Mouse (Mus musculus) embryonic facial prominence, embryonic 12.5 days (tissue): Measurements from ENCODE around the gene Hist1h2an. TPM values are rescaled to one million over a fixed set of nuclear protein-coding genes. Genes with fewer than 3 reads are reported as not detected.
"Not testable (repeated sequence)": the region's sequence is repeated elsewhere in the genome, so short reads cannot be mapped to it uniquely, and the experiment has no call there.

ENCODE experiments used
- ATAC-seq: fragments of 200-750 bp; cut with Nextera tagmentation; 2 replicates; pipeline ENCODE4 v1.8.0; 2017; ENCODE audit not compliant: insufficient number of reproducible peaks, insufficient read depth, low FRiP score, low TSS enrichment
- H3K27ac ChIP-seq: fragments of 300-500 bp; sonication (generic); 2 replicates; pipeline ENCODE4 v1.5.1; 2016; ENCODE audit warnings: mild to moderate bottlenecking
- H3K27me3 ChIP-seq: fragments of 300-500 bp; sonication (generic); 2 replicates; pipeline ENCODE4 v1.6.1; 2016; ENCODE audit warnings: mild to moderate bottlenecking, moderate library complexity
- H3K36me3 ChIP-seq: fragments of 300-500 bp; sonication (generic); 2 replicates; pipeline ENCODE4 v1.6.1; 2016; ENCODE audit warnings: mild to moderate bottlenecking
- H3K4me1 ChIP-seq: fragments of 300-500 bp; sonication (generic); 2 replicates; pipeline ENCODE4 v1.6.1; 2016
- H3K4me2 ChIP-seq: fragments of 300-500 bp; sonication (generic); replicated peaks from 2 replicates; pipeline ENCODE4 v1.6.1; 2016; ENCODE audit warnings: mild to moderate bottlenecking, moderate library complexity
- H3K4me3 ChIP-seq: fragments of 300-500 bp; sonication (generic); 2 replicates; pipeline ENCODE4 v1.5.1; 2016; ENCODE audit warnings: mild to moderate bottlenecking
- H3K9ac ChIP-seq: fragments of 300-500 bp; sonication (generic); 2 replicates; pipeline ENCODE4 v1.6.1; 2016; ENCODE audit warnings: mild to moderate bottlenecking, moderate library complexity
- H3K9me3 ChIP-seq: fragments of 300-500 bp; sonication (generic); 2 replicates; pipeline ENCODE4 v1.6.1; 2016; ENCODE audit warnings: mild to moderate bottlenecking, moderate library complexity
- WGBS: fragments of 180-500 bp; shearing (Covaris S2); methylation state at CpG from one replicate; pipeline ENCODE4 v1.1.7; 2016; 5-methylcytosine and 5-hydroxymethylcytosine counted together
- microRNA-seq: library from miRNA; unstranded; fragments of <30 nt; microRNA quantifications from one replicate; pipeline ENCODE4, GENCODE M21; 2017
- polyA plus RNA-seq: library from polyadenylated mRNA; unstranded; fragments of >200 nt; fragmentation: Nextera tagmentation; extraction: Ambion mirVana; gene quantifications from 2 replicates; pipeline ENCODE4 v1.2.1, GENCODE M21; 2016

Hist1h2an gene
- polyA plus RNA-seq, 1 experiment from 2014 or later, result 18.3 TPM

DNA sequence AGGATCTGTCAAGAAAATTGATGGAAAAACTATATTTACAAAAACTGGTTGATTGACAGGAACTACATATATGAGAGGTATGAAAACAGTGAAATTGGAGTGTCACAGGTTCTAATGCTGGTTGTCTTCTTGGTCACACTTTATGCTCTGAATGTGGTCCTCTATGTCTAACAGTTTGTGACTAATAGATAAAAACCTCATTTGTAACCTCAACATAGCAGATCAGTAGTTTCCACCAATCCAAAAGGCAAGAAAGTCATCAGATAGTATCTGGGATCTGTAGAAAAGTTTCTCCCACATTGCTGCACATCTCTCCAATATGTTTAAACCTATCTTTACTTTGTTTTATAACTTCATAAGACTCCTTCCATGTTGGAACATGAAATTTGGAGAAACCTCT is 35.6 kb downstream of the Hist1h2an start:
- Histone ChIP-seq H3K4me2 (no peak overlapping the region), H3K4me3 (no peak overlapping the region), H3K27ac (peak overlapping the region; percentile 96), H3K9me3 (no peaks in the 10 kb centered on the region), H3K36me3 (no peaks in the 10 kb centered on the region), H3K9ac (no peak overlapping the region), H3K27me3 (no peaks in the 10 kb centered on the region), H3K4me1 (peaks cover 20% of the 10 kb centered on the region)
- ATAC-seq, result no peak

GRCm38 (mm10) chr13:21750159-21751017 is 36.6 kb downstream of the Hist1h2an start, which contains the start of gene Hist1h4k:
Hist1h4k (minus strand) TSS chr13:21750505.
- Histone ChIP-seq H3K4me1 (peaks cover 20% of the 10 kb centered on the region), H3K4me2 (peak within 1 kb of the TSS; percentile 83), H3K9ac (peak within 1 kb of the TSS; percentile 77), H3K4me3 (peak within 1 kb of the TSS; percentile 65), H3K27ac (peak within 1 kb of the TSS; percentile 97)
- H3K27me3 ChIP-seq, H3K36me3 ChIP-seq, H3K9me3 ChIP-seq: not testable (repeated sequence)
- ATAC-seq, result peak; percentile 91
- under 1% methylated on average over 48 of the region's 56 CpGs for WGBS

- no peaks in the 10 kb centered on the region for H3K36me3 ChIP-seq
- H3K4me2 ChIP-seq, result peak overlapping the region; percentile 83
- no peak for ATAC-seq
- peak overlapping the region; percentile 97 for H3K27ac ChIP-seq
- peaks cover 20% of the 10 kb centered on the region for H3K4me1 ChIP-seq
- H3K27me3 ChIP-seq, result no peaks in the 10 kb centered on the region
- no peaks in the 10 kb centered on the region for H3K9me3 ChIP-seq
- H3K9ac ChIP-seq, result peak overlapping the region; percentile 77
- 4% methylated on average over 5 of the region's 5 CpGs for WGBS
- peak overlapping the region; percentile 65 for H3K4me3 ChIP-seq
These were observed 37.4 kb downstream of the Hist1h2an start for GRCm38 (mm10) chr13:21749387-21750158.

GRCm38 (mm10) chr13:21745006-21745405 is 42.0 kb downstream of the Hist1h2an start:
- ATAC-seq, result no peak
- 84% methylated on average over 1 of the region's 1 CpGs for WGBS

More at GRCm38 (mm10) chr13:21745006-21745405, 42.0 kb downstream of the Hist1h2an start:
- no peak overlapping the region for H3K9ac ChIP-seq
- H3K36me3 ChIP-seq, result no peaks in the 10 kb centered on the region
- H3K4me1 ChIP-seq, result peaks cover 6% of the 10 kb centered on the region; the same call in 1 of the 2 replicates
- no peaks in the 10 kb centered on the region for H3K9me3 ChIP-seq
- no peak overlapping the region for H3K4me3 ChIP-seq
- H3K27me3 ChIP-seq, result no peaks in the 10 kb centered on the region
- no peak overlapping the region for H3K4me2 ChIP-seq
- H3K27ac ChIP-seq, result no peak overlapping the region

Small RNAs within 50 kb of the gene (microRNA-seq; reads per million reads assigned to microRNA genes)
- gene Gm19658 (not detected), gene Gm44346 (not detected), gene Gm44454 (not detected), gene Gm44466 (not detected)

Other genes with a start within 250 kb of the Hist1h2an start
- gene Olfr1366, start 244.4 kb downstream of the Hist1h2an start, polyA plus RNA-seq, result 0.19 and 0.40 TPM in 2 replicates
- 0.08 TPM in 1 of 2 replicates, not detected in the other for gene Olfr1535, start 227.3 kb downstream of the Hist1h2an start, polyA plus RNA-seq
- not detected in 2 replicates for gene Olfr1364, start 205.5 kb downstream of the Hist1h2an start, polyA plus RNA-seq
- not detected in 2 replicates for gene Olfr1362, start 173.2 kb downstream of the Hist1h2an start, polyA plus RNA-seq
- not detected in 2 replicates for gene Olfr11, start 144.7 kb downstream of the Hist1h2an start, polyA plus RNA-seq
- gene Olfr1361, start 123.8 kb downstream of the Hist1h2an start, polyA plus RNA-seq, result not detected in 2 replicates
- gene Olfr1360, start 109.8 kb downstream of the Hist1h2an start, polyA plus RNA-seq, result not detected in 2 replicates
- gene Olfr1359, start 89.1 kb downstream of the Hist1h2an start, polyA plus RNA-seq, result not detected in 2 replicates
- gene Hist1h2bl, start 71.1 kb downstream of the Hist1h2an start, polyA plus RNA-seq, result 3.1 and 3.6 TPM in 2 replicates
- gene Hist1h2ai, start 70.8 kb downstream of the Hist1h2an start, polyA plus RNA-seq, result 41.3 and 50.1 TPM in 2 replicates
- gene Hist1h3h, start 69.6 kb downstream of the Hist1h2an start, polyA plus RNA-seq, result 17.9 and 30.8 TPM in 2 replicates
- 8.3 and 8.9 TPM in 2 replicates for gene Hist1h2bm, start 65.2 kb downstream of the Hist1h2an start, polyA plus RNA-seq
- gene Hist1h4j, start 52.2 kb downstream of the Hist1h2an start, polyA plus RNA-seq, result 1.6 and 1.9 TPM in 2 replicates
- 4.7 and 8.9 TPM in 2 replicates for gene Hist1h4k, start 36.7 kb downstream of the Hist1h2an start, polyA plus RNA-seq
- 37.1 and 46.3 TPM in 2 replicates for gene Hist1h2ak, start 33.4 kb downstream of the Hist1h2an start, polyA plus RNA-seq
- 4.1 and 4.3 TPM in 2 replicates for gene Hist1h2bn, start 33.1 kb downstream of the Hist1h2an start, polyA plus RNA-seq
- 35.1 and 35.4 TPM in 2 replicates for gene Hist1h1b, start 6.6 kb downstream of the Hist1h2an start, polyA plus RNA-seq
- 144 and 172 TPM in 2 replicates for gene Hist1h3i, start 3.8 kb downstream of the Hist1h2an start, polyA plus RNA-seq
- gene Hist1h2bp, start 243 bp upstream of the Hist1h2an start, polyA plus RNA-seq, result 1.5 and 1.8 TPM in 2 replicates
- gene Hist1h2bq, start 23.0 kb upstream of the Hist1h2an start, polyA plus RNA-seq, result 35.6 and 40.3 TPM in 2 replicates
- gene Hist1h2ao, start 23.2 kb upstream of the Hist1h2an start, polyA plus RNA-seq, result not detected in 2 replicates
- not detected in 2 replicates for gene Hist1h4m, start 24.5 kb upstream of the Hist1h2an start, polyA plus RNA-seq
- gene Hist1h4n, start 45.0 kb upstream of the Hist1h2an start, polyA plus RNA-seq, result 18.0 and 19.5 TPM in 2 replicates
- gene Hist1h2ap, start 46.3 kb upstream of the Hist1h2an start, polyA plus RNA-seq, result 4,825 and 4,891 TPM in 2 replicates
- gene Hist1h2br, start 46.5 kb upstream of the Hist1h2an start, polyA plus RNA-seq, result 34.0 and 43.6 TPM in 2 replicates
- gene Zfp184, start 157.9 kb upstream of the Hist1h2an start, polyA plus RNA-seq, result 21.7 and 23.6 TPM in 2 replicates
- 0.33 TPM in 1 of 2 replicates, not detected in the other for gene Pom121l2, start 194.0 kb upstream of the Hist1h2an start, polyA plus RNA-seq
- 0.69 and 0.95 TPM in 2 replicates for gene Prss16, start 222.5 kb upstream of the Hist1h2an start, polyA plus RNA-seq
- 8.0 and 8.3 TPM in 2 replicates for gene Hist1h2ah, start 248.3 kb upstream of the Hist1h2an start, polyA plus RNA-seq
- gene Hist1h2bk, start 248.7 kb upstream of the Hist1h2an start, polyA plus RNA-seq, result 19.4 and 20.1 TPM in 2 replicates